Mouse (Mus musculus): ENCODE results near the gene Kpna4.

Gene Kpna4

DNA sequence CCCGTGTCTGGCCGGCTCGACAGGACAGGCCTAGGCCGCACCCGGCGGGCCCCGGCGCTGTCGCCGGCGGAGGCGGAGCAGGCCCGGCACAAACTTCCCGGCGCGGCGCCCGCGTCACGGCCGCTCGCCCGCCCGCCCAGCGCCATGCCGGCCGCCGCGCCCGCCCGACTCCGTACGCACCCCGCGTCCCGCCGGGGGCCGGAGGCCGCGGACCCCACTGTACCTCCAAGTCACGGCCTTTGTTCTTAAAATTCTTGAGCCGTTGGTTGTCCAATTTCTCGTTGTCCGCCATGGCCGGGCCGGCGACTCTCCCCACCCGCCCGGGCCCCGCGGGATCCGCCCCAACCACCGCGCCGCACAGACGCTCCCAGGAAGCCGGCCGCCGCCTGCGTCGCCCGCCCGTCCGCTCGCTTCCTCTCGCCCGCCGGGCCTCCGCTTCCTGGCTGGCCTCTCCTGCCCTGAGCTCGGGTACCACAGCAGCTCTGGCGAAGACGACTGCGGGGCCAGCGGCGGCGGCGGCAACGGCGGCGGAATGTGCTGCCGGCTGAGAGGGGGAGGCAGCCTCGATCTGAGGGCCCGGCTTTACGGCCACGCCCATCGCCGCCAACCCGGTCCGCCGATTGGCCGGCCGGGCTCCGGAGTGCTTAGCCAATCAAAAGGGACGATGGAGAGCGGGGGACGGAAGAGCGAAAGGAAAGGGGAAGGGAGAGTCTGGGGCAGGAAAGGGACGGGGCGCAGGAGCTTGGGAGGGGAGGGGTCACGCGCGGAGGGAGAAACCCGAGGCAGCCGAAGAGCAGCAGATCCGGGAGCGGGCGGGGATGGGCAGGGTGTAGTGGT lies at the start of gene Kpna4:
Kpna4 (minus strand) TSS at position 605 of the 837 bp plus-strand sequence.
- CTCF ChIA-PET: interaction anchor here (0.7 kb wide), 2 partner anchors 10 to 126 kb away, joined by 3 read pairs; no protein-coding TSS in a partner anchor

DNA sequence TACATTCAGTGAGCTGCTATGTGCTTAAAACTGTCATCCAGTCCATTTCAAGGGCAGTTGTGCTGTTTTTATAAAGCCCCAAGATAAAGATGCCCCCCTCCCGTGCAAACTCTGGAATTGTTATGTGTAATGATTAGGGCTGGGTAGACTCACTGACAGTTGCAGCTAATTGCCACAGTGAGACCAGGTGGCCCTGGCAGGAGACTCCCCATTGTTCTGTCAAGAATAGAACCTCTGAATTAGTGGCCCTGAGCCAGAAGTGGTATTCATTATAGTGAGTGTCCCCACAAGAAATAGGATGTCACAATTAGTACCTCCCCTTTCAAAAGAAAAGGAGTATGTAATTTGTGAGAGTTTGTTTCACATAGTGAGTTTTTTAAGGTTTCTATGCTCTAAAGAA lies 48.3 kb upstream of the Kpna4 start:
- CTCF ChIA-PET: no interaction called here

DNA sequence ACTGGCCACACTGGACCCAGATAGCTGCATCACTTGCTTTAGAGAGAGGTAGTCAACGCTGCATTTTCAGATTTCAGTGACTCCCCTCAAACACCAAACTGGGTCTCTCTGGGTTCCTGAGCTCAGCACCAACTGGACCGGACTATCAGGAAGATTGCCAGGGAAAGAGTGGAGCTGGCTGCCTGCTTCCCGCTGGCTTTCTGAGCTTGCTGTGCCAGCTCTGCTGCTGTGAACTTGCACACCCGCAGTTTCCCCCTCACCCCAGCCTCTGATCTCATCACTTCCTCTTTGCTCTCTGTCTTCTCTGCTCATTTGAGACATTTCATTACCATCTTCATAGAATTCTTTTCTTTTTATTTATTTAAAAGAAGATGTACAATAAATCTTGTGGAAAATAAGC lies 44.2 kb upstream of the Kpna4 start:
- CTCF ChIA-PET: interaction anchor here (0.6 kb wide), 1 partner anchor 531 kb away, joined by 4 read pairs; no protein-coding TSS in a partner anchor

DNA sequence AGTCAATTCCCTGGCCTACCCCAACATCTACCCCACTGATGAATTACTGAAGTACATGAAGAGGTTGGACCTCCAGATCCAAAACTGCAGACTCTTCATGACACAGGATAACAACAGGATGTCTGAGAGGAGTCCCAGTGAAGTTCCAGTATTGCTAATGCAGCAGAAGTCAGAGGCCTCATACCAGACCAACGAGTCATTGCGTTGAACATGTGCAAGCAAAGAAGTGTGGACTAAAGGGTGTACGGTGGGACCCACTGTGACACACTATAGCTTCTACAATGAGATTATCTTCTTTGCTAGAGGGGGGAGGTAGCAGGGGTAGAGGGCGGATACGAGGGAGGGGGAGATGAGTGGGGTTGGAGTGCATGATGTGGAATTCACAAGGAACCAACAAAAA lies 42.9 kb upstream of the Kpna4 start:
- CTCF ChIA-PET: no interaction called here

DNA sequence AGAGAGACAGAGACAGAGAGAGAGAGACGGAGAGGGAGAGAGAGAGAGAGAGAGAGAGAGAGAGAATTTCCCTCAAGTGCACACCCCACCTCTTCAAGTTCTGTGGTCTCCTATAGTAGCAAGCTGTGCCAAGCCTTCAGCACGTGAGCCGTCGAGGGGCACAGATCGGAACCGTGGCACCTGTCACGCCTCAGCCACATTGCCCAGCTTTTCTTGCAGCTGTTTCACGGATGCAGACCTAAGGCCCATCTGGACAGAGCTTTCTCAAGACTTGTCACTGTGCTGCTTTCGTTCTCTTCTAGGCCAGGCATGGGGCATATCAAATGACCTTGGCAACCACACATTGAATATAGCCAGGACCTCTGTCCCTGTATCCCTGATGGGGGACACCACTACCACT lies 41.8 kb upstream of the Kpna4 start:
- CTCF ChIA-PET: no interaction called here

DNA sequence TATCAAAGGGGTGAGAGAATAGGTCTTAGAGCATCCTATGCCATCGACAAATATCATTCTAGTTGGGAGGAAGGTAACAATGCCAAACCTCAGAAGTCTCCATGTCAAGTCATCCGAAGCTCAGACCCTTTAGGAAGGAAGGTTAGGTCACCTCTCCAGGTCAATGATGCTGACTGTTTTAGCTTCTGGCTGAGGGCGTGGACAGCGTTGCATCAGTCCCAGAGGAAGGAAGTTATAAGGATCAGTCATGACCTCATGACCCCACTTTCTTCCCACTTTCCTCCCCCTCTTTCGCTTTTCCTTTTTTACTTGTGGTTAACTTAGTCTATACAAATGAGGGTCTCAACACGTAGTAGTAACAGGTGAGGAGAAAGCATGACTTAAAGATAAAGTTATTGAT lies 36.1 kb upstream of the Kpna4 start:
- CTCF ChIA-PET: no interaction called here

DNA sequence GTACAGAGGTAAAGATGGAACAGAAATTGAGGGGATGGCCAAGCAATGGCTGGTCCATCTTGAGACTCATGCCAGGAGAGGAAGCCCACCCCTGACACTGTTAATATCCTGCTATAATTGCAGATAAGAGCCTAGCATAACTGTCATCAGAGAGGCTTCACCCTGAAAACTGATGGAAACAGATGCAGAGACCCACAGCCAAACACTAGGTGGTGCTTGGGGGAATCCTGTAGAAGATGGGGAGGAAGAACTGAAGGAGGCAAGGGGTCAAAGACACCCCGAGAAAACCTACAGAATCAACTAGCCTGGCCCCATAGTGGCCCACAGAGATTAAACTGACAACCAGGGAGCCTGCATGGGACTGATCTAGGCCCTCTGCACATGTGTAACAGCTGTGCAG lies 33.5 kb upstream of the Kpna4 start:
- CTCF ChIA-PET: interaction anchor here (0.5 kb wide), 1 partner anchor 111 kb away, joined by 4 read pairs; no protein-coding TSS in a partner anchor

DNA sequence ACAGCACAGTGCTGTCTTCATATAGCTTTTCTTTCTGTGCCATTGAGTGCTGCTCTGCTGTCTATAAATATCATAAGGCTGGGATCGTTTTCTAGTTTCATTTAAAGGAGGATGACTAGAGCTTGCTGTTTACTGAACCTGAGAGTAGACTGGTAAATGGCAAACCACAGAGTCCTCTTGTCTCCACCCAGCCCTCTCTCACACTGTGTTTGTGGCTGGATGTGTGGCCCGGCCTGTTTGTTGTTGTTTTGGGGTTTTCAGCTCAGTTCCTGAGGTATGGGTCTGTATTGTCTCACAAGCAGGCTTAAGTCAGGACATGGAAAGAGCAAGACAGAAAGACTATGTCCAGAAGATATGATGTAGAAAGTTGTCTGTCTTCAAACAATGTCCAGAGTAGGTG lies 32.6 kb upstream of the Kpna4 start:
- CTCF ChIA-PET: no interaction called here

DNA sequence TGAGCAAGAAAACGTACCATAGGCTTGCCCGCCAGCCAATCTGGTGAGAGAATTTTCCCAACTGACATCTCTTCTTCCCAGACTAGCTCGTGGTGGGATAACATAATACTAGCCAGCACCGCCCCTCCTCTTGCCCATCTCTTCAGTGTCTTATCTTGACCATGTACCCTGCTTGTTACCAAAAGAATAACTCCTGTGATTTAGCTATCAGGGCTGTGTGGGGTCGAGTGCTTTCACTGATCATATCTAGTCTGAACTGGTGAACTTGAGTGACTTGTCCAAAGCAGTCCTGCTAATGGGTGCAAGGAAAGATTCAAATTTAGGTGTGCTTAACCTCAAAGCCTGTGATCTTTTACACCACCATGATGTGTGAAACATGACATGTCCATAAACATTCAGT lies 31.0 kb upstream of the Kpna4 start:
- CTCF ChIA-PET: no interaction called here

DNA sequence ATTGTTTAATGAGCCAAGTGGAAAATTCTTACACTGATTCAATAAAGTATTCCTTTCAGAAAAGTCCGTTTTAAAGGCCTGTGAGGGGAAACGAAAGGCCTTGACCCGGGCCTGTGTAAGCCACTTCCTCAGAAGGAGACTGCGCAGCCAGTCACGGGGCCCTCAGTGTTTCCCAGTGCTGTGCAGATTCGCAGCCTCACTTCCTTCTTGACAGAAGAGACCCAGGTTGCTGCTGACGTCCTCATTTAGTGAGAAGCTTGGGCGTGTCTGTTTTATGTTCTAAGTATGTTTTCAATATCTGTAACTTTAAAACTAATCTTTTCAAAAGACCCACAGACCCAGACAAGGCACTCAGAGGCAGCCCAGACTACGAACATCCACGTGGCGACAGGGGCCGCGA lies 29.6 kb upstream of the Kpna4 start:
- CTCF ChIA-PET: no interaction called here

DNA sequence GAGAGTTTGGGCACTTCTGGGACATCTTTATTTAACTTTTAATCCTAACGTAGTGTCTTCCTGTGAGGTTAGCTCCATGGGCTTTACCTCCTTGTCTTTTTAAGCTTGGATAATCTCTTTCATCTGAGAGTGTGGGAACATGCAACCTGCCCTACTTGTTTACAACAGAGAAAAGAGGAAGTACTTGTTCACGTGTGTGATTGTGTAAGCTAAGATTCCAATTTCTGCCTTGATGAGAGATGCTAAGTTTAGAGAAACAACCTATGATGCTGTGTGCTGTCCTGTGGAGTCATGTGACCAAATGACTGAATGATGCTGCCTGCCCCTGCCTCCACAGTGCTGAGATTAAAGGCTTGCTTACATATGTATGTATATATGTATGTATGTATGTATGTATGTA lies 27.8 kb upstream of the Kpna4 start:
- CTCF ChIA-PET: interaction anchor here (0.5 kb wide), 1 partner anchor 545 kb away, joined by 3 read pairs; no protein-coding TSS in a partner anchor

DNA sequence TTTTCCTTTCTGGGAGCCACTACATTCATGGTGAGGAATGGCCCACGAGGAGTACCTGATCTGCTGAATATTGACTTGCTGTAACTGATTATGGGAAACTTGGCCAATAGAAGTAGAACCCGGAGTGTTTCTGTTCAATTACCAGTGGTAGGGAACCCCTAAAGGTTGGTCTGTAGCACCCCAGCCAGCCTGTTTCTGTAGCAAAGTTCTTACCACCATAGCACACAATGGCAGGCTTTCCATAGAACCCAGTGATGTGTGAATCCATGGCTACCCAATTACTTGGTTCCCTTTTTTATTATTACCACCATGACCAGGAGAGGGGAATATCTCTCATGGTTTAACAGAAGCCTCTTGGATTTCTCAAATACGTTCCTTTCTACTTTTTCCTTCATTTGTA lies 24.0 kb upstream of the Kpna4 start:
- CTCF ChIA-PET: no interaction called here

DNA sequence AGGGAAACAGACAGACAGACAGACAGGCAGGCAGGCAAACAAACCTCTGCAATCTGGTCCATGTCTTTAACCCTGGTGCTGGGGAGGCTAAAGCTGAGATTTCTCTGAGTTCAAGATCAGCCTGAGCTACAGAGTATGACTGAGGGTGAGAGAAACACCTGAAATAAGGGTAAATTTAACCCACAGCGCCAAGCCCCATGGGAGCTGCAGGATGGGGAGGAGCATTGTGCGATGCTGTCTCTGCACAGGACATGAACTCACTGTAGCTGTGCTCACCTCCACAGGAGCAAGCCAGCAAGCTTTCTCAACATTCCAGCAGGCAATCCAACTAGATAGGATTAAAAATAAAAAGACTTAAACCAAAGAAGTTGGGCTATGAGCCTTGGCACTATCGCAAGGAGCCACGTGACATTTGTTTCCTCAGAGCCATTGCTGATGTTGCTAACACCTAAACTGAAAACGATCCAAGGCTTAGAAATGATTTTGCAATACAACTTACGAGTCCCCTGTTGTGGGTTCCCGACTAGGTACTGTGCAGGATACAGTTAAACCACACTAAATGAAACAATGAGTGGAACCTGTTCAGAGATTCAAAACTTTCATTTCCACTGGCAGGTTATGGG lies 15.6 kb upstream of the Kpna4 start:
- CTCF ChIA-PET: no interaction called here

DNA sequence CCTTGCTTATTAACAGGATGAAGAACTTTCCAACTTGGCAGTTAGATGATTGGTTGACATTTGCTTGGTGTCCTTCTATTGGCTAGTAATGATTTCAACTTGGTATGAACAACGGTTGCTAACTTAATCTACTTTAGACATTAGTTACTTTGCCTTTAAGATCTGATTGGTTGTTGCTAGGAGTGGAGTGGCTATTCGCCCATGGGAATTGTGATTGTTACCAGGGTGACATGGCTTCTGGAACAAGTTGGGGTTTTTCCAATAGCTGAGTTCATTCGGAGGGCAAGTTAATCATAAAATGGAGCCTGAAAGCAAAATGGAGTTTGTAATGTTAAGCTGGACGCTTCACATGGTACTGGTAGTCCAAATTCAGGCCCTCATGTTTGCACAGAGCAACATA lies 13.9 kb upstream of the Kpna4 start:
- CTCF ChIA-PET: no interaction called here

DNA sequence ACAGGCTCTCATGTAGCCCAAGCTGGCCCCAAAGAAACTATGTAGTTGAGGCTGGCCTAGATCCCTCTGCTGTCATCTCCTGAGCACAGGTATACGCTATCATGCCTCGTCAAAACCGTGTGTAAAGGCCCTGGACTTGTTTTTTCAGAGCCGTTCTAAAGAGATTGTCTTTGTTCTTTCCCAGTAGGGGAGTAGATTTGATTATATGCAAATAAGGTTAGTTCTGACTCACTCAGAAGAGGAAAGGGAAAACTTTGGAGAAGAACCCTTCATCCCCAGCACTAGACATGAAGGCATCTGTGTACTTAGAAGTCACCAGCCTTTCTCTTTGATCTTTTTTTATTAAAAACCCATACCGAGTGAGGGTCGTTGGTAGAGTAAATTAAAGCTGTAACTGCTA lies 9.1 kb upstream of the Kpna4 start:
- CTCF ChIA-PET: no interaction called here

DNA sequence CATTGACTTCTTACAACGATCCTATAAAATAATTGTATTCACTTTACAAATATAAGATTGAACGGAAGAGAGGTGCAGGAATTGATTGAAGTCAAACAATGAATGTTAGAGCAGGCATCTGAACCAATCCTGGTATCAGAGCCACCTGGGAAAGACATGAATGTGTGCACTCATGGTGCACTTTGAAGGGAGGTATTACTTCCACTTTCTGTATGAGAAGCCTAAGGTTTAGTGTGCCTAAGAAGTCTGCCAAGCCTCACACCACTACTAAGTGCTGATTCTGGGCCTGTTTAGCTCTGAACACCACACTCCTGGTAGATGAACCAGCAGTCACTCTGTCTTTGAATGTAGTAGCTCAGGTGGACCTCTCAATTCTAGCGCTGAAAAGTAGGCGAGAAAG lies 4.1 kb upstream of the Kpna4 start:
- CTCF ChIA-PET: no interaction called here

DNA sequence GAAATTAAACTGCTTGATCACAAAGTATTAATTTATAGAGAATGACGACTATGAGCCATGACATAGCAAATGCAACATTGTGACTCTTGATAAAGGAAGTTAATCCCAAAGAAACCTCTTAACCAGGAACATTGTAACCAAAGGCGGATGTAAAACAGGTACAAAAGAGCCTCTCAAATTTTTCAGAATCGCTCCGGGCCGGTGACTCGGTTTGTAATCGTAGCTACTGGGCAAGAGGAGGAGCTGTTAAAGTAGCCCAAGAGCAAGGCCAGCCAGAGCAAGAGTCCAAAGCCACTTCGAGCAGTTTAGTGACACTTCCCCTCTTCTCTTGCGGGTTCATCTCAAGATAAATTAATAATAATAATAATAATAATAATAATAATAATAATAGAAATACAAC lies 780 bp upstream of the Kpna4 start:
- CTCF ChIA-PET: no interaction called here

DNA sequence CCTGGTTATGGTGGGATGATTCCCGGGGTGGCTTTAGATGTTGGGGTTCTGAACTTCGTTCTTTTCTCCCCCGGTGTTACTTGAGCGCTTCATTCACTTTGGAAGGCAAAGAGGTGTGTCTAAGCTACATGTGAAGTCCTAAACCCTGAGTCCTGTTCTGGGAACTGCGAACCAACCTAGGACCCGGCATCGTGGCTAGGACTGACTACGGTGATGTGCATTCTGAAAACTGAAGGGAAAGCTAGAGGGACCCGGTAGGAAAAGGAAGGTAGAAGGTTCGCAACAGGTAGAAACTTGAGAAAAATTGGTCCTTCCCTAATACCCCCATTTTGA lies 399 bp upstream of the Kpna4 start:
- CTCF ChIA-PET: interaction anchor here (0.7 kb wide), 1 partner anchor 126 kb away, joined by 3 read pairs; no protein-coding TSS in a partner anchor

DNA sequence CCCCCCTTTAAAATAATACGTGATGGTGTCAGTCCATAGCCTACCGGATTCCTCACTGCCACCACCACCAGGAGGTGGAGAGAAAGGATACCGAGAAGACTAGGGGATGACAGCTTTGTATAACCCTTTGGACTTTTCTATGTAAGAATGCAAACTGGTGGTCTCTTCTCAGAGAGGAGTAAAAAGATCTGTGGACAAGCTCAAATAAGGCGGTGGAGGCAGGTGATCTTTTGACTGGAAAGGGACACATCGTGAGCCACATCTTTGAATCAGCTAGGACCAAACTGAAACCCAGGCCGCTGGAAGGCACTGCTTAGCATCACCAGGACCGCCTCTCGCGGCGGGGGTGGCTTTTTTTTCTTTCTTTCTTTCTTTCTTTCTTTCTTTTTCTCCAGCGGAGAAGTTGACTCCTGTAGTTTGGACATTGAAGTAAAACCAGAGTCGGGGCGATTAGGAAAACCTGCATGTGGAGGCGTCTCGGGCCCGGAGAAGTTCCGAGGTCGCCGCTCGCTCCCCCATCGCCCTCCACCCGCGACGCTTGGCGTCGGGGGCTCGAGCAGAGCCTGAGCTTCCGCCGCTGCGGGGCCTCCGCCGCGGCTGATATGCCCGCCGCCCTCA lies 913 bp downstream of the Kpna4 start:
- CTCF ChIA-PET: interaction anchor here (0.7 kb wide), 1 partner anchor 9 kb away, joined by 3 read pairs; no protein-coding TSS in a partner anchor

DNA sequence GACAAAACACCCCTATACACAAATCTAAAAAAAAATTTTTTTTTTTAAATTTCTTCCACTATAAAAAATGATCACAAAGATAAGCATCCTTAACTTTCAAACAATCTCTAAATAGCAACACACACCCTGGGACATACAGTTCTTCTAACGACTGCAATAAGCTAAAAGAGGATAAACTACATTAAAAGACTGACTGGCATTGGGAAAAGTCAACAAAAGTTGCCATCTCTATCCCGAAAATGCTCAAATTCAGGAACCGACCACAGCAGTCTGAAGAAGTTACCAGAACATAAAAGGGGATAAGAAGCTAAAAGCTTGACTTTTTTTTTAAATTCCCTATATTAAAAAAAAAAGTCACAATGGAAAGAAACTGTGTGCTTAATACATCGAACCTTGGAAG lies 1.5 kb downstream of the Kpna4 start:
- CTCF ChIA-PET: no interaction called here

DNA sequence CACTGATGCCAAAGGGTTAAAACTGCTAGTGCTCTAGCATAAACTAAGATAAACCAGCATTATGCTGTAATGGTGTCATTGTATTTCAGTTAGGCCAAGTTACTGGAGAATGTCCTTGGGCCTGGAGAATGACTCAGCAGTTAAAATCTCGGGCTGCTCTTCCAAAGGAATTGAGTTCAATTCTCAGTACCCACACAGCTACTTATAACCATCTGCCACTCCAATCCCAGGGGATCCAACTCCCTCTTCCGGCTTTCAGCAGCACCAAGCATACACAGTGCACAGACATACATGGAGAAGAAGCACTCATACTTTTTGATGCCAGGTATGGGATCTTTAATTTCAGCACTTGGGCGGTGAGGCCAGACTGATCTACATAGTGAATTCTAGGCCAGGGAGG lies 8.1 kb downstream of the Kpna4 start:
- CTCF ChIA-PET: no interaction called here

DNA sequence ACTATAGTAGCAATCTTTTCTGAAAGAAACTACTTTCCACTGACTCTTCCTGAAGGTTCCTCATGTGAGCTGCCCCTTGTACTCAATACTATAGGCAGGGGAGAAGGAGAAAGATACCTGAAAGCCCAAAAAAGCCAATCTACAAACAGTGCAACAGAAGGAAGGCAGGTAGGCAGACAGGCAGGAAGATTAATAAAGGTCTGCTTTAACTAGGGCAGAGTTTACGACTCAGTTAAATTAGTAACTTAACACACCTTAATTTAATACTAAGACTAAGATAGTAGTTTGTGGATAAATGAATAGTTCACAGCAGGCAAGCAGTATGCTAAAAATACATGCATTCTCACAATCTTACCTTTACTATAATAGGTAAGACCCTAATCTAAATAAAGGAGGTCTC lies 12.2 kb downstream of the Kpna4 start:
- CTCF ChIA-PET: no interaction called here

DNA sequence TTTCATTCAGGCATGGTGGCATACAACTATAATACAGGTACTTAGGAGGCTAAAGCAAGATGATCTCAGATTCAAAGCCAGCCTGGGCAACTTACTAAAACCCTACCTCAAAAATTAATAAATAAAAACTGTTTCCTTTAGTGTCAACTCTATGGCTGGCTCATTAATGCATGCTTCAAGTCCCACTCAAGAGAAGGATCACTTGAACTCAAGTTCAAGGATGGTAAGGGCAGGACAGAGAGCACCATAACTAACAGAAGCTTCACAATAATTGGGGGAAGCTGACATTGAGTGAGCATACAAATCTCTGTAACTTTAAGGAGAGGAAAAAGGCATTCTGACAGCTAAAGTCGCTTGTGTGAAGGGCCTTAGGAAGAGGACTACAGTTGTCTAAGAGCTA lies 13.0 kb downstream of the Kpna4 start:
- CTCF ChIA-PET: no interaction called here

Measured in spleen, embryonic (tissue).